Mouse (Mus musculus): ENCODE results near the gene Ppm1l. TPM values are rescaled to one million over a fixed set of nuclear protein-coding genes. Genes with fewer than 3 reads are reported as not detected.
"Not testable (repeated sequence)": the region's sequence is repeated elsewhere in the genome, so short reads cannot be mapped to it uniquely, and the experiment has no call there.

Gene Ppm1l
- polyA plus RNA-seq, 1 experiment from 2014 or later: 23.9 TPM

- Histone ChIP-seq H3K4me1 (replicated peaks) (peaks cover 35% of the 10 kb centered on the region), H3K36me3 (no peaks in the 10 kb centered on the region), H3K4me3 (no peak overlapping the region), H3K9me3 (0 out of 2 replicates have a peak, but pooled peaks cover 4% of the 10 kb centered on the region), H3K4me2 (no peak overlapping the region), H3K27ac (peak overlapping the region; percentile 58), H3K27me3 (no peaks in the 10 kb centered on the region), H3K9ac (no peak overlapping the region)
- peak; percentile 66 for ATAC-seq (ENCODE audit: low FRiP score)
- 52% methylated on average over 5 of the region's 5 CpGs for WGBS
Measured at GRCm38 (mm10) chr3:69545017-69545416, 228.4 kb downstream of the Ppm1l start.

DNA sequence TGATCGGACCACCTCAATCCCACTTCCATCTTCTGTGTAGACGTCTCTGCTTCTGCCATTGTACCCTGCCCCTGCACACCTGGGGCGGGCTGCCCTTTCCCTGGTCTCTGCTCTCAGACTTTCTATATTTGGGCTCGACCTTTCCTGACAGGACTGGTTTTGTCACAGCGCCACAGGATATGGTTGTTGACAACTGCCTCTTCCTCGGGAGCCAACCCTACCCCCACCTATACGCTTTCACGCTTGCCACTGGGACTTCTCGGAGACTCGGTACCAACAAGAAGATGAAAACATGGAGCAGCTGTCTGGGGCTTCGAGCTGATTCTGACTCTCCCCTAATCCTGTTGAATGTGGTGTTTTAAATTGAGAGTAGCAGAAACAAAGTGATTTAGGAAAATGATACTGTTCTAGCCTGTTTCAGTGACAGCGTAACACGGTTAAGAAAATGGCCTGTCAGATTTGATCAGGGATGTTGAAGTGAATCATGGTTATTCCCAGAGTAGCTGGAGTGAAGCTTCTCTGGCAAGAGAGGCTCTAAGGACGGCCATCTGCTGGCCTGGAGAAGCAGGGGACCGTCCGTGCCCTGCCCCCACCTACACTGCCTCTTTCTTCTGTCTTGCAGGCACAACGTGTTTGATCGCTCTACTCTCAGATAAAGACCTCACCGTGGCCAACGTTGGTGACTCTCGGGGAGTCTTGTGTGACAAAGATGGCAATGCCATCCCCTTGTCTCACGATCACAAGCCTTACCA is 232.2 kb downstream of the Ppm1l start:
- peaks cover 15% of the 10 kb centered on the region for H3K4me1 ChIP-seq (replicated peaks)
- no peak overlapping the region for H3K4me2 ChIP-seq
- ATAC-seq (ENCODE audit: low FRiP score): peak; percentile 22; the same call in 1 of the 2 replicates
- H3K36me3 ChIP-seq: peaks cover 15% of the 10 kb centered on the region
- WGBS: 80% methylated on average over 22 of the region's 22 CpGs
- no peaks in the 10 kb centered on the region for H3K27me3 ChIP-seq
- no peak overlapping the region for H3K4me3 ChIP-seq
- 0 out of 2 replicates have a peak, but pooled peaks cover 4% of the 10 kb centered on the region for H3K9me3 ChIP-seq
- no peak overlapping the region for H3K27ac ChIP-seq
- H3K9ac ChIP-seq: no peak overlapping the region

DNA sequence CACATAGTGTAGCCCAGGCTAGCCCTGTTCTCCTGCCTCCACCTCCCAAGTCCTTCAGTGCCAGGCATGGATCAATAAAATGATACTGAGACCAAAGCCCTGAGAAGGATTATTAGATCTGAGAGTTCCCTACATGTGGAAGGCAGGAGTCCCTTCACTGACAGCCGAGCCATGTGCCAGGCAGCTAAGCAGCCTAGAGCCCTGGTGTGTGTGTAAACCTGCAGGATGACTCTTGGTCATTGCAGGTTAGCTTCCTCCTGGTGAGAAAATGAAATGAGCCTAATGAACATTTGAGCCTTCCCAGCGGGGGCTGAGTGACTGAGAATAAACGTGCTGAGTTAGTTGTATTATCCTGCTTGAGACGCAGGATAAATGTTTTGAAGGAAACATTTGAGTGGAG is 232.9 kb downstream of the Ppm1l start:
- H3K4me3 ChIP-seq: no peak overlapping the region
- no peak overlapping the region for H3K9ac ChIP-seq
- peaks cover 20% of the 10 kb centered on the region for H3K36me3 ChIP-seq
- no peaks in the 10 kb centered on the region for H3K27me3 ChIP-seq
- H3K4me2 ChIP-seq: no peak overlapping the region
- WGBS: 77% methylated on average over 4 of the region's 4 CpGs
- H3K27ac ChIP-seq: no peak overlapping the region
- H3K4me1 ChIP-seq (replicated peaks): peaks cover 10% of the 10 kb centered on the region
- 0 out of 2 replicates have a peak, but pooled peaks cover 4% of the 10 kb centered on the region for H3K9me3 ChIP-seq
- no peak for ATAC-seq (ENCODE audit: low FRiP score)

- H3K27me3 ChIP-seq: no peaks in the 10 kb centered on the region
- H3K27ac ChIP-seq: no peak overlapping the region
- peaks cover 20% of the 10 kb centered on the region for H3K36me3 ChIP-seq
- H3K9ac ChIP-seq: no peak overlapping the region
- H3K9me3 ChIP-seq: no peaks in the 10 kb centered on the region
- no peak overlapping the region for H3K4me2 ChIP-seq
- 90% methylated on average over 6 of the region's 6 CpGs for WGBS
- H3K4me3 ChIP-seq: no peak overlapping the region
- no peak for ATAC-seq (ENCODE audit: low FRiP score)
- peaks cover 22% of the 10 kb centered on the region; the same call in 1 of the 2 replicates for H3K4me1 ChIP-seq (replicated peaks)
Measured at GRCm38 (mm10) chr3:69555511-69555910, 238.8 kb downstream of the Ppm1l start.

DNA sequence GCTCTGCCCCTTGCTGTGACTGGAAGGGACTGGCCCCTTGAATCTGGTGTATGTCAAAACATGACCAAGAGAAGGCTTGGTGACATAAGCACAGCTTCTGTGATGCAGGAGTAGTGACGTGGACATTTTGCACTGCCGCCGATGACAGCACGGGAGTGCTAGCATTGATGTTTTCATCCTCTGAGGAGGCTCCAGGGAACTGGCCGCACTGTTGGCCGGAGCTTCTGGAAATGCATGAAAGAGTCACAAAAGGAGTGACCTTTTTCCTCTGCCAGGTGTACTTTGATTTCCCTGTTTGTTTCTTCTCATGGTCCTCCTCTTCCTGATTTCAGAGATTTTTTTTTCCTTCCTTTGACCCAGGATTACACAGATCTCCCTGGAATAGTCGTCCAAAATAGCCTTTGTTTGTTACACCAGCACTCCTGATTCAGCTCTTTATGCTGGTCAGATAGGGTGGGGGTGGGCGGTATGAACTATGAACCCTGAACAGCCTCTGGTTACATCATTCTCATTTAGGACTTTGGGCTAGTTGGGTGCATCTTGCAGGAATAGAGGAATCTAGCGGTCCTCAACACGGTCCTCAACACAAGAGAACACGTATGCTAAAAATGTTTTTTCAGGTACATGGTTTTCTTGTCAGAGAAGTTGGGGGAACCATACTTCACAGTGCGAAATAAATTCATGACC is 239.6 kb downstream of the Ppm1l start:
- Histone ChIP-seq H3K36me3 (peaks cover 20% of the 10 kb centered on the region), H3K27me3 (no peaks in the 10 kb centered on the region), H3K27ac (no peak overlapping the region), H3K4me3 (no peak overlapping the region), H3K4me1 (replicated peaks) (peaks cover 22% of the 10 kb centered on the region; the same call in 1 of the 2 replicates), H3K4me2 (no peak overlapping the region), H3K9me3 (no peaks in the 10 kb centered on the region), H3K9ac (no peak overlapping the region)
- ATAC-seq (ENCODE audit: low FRiP score): no peak
- WGBS: 87% methylated on average over 12 of the region's 12 CpGs

DNA sequence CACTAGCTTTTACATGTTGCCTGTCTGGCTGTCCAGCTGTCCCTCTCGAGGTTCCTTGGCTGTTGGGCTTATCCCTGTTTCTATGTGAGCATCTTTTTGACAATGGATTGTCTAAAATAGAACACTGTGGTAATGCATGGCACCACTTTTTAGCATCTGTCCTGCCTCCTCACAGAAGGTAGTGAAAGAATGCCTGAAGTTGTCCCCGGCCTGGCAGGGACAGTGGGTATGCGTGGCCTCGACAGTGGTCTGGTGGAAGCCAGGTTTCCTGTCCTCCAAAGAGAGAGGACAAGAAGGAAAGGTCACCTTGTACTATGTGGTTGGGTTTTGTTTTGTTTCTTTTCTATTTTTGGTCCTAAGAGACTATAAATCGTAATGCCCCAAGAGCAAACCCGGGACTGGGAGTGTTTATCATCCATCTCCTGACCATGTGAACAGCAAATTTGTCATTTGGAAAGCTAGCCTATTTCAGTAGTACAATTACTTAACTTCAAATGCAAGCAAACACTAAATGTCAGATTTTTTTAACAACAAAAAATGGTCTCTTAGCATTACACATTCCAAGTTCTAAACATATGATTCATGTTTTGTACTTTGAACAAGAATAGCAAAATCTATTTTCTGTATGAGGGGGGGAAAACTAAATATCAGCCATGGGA is 242.8 kb downstream of the Ppm1l start:
- Histone ChIP-seq H3K9ac (no peak overlapping the region), H3K27me3 (no peaks in the 10 kb centered on the region), H3K4me1 (replicated peaks) (peaks cover 22% of the 10 kb centered on the region; the same call in 1 of the 2 replicates), H3K4me3 (no peak overlapping the region), H3K27ac (no peak overlapping the region), H3K36me3 (no peaks in the 10 kb centered on the region; the same call in 1 of the 2 replicates), H3K9me3 (no peaks in the 10 kb centered on the region), H3K4me2 (no peak overlapping the region)
- no peak for ATAC-seq (ENCODE audit: low FRiP score)
- WGBS: 91% methylated on average over 6 of the region's 6 CpGs

- ATAC-seq (ENCODE audit: low FRiP score): no peak
- Histone ChIP-seq H3K36me3 (no peaks in the 10 kb centered on the region), H3K27me3 (no peaks in the 10 kb centered on the region), H3K27ac (no peak overlapping the region), H3K9ac (no peak overlapping the region), H3K9me3 (no peaks in the 10 kb centered on the region), H3K4me1 (replicated peaks) (peaks cover 22% of the 10 kb centered on the region; the same call in 1 of the 2 replicates), H3K4me3 (no peak overlapping the region), H3K4me2 (no peak overlapping the region)
- 93% methylated on average over 7 of the region's 7 CpGs for WGBS
Measured at GRCm38 (mm10) chr3:69559975-69560330, 243.3 kb downstream of the Ppm1l start.

DNA sequence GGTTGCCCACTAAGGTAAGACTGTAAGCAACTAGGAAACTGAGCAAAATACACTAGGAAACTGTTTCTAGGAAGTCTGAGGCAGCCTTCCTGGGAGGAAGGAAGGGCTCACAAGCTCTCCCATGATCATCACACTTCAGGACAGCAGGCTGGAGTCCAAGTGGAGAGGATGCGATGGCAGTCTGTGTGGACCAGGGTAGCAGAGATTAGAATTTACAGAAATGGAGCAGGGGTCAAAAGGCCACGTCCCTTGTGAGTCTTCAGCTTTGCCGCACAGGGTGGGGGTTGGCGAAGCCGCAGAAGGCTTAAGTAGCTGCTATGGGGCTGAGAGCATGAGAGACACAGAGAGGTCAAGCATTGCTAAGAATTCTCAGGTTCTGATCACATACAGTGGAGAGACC is 245.0 kb downstream of the Ppm1l start:
- 79% methylated on average over 5 of the region's 5 CpGs for WGBS
- no peak overlapping the region for H3K4me2 ChIP-seq

GRCm38 (mm10) chr3:69563406-69563805 is 246.7 kb downstream of the Ppm1l start:
- Histone ChIP-seq H3K9me3 (no peaks in the 10 kb centered on the region), H3K27me3 (no peaks in the 10 kb centered on the region), H3K4me2 (no peak overlapping the region), H3K9ac (no peak overlapping the region), H3K4me1 (replicated peaks) (peaks cover 3% of the 10 kb centered on the region; the same call in 1 of the 2 replicates), H3K36me3 (no peaks in the 10 kb centered on the region), H3K4me3 (no peak overlapping the region), H3K27ac (no peak overlapping the region)
- WGBS: 74% methylated on average over 4 of the region's 6 CpGs
- ATAC-seq (ENCODE audit: low FRiP score): no peak

More for the DNA sequence above, 245.0 kb downstream of the Ppm1l start:
- H3K36me3 ChIP-seq: no peaks in the 10 kb centered on the region
- ATAC-seq (ENCODE audit: low FRiP score): 0 out of 2 replicates have a peak, but pooled peaks have one; percentile 7
- H3K4me3 ChIP-seq: no peak overlapping the region
- H3K27ac ChIP-seq: no peak overlapping the region
- peaks cover 12% of the 10 kb centered on the region; the same call in 1 of the 2 replicates for H3K4me1 ChIP-seq (replicated peaks)
- no peaks in the 10 kb centered on the region for H3K27me3 ChIP-seq
- H3K9me3 ChIP-seq: no peaks in the 10 kb centered on the region
- no peak overlapping the region for H3K9ac ChIP-seq

- WGBS: 95% methylated on average over 1 of the region's 1 CpGs
- not testable (repeated sequence) for H3K4me2 ChIP-seq; H3K9me3 ChIP-seq; H3K27ac ChIP-seq; H3K4me3 ChIP-seq; ATAC-seq (ENCODE audit: low FRiP score); H3K27me3 ChIP-seq; H3K9ac ChIP-seq; H3K36me3 ChIP-seq; H3K4me1 ChIP-seq (replicated peaks)
Measured at GRCm38 (mm10) chr3:69565586-69565985, 248.9 kb downstream of the Ppm1l start.

GRCm38 (mm10) chr3:69572561-69572960 is 255.9 kb downstream of the Ppm1l start:
- no peaks in the 10 kb centered on the region for H3K9me3 ChIP-seq
- no peak overlapping the region for H3K4me2 ChIP-seq
- H3K4me1 ChIP-seq (replicated peaks): no peaks in the 10 kb centered on the region
- ATAC-seq (ENCODE audit: low FRiP score): no peak
- H3K4me3 ChIP-seq: no peak overlapping the region
- H3K27ac ChIP-seq: no peak overlapping the region
- H3K27me3 ChIP-seq: no peaks in the 10 kb centered on the region
- WGBS: 91% methylated on average over 5 of the region's 5 CpGs
- H3K9ac ChIP-seq: no peak overlapping the region
- peaks cover 36% of the 10 kb centered on the region for H3K36me3 ChIP-seq

DNA sequence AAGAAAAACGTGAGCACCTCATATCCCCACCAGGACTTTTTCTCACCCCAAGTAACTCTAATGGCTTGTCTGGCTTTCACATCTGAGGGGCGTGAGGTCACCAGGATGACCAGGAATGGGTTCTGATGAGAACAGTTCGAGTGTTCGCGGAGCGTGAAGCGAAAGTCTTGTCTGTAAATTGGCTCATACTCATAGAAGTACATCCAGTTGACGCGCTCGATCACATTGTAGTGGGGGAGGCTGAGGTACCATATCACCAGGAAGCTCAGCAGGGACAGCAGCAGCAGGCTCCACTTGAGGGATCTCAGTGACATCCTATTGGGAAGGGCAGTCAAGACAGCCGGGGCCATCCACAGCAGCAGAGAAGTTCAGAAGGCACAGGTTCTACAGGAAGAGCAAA is 258.9 kb downstream of the Ppm1l start:
- Histone ChIP-seq H3K27ac (no peak overlapping the region), H3K9me3 (no peaks in the 10 kb centered on the region), H3K36me3 (peaks cover 58% of the 10 kb centered on the region), H3K4me2 (no peak overlapping the region), H3K27me3 (no peaks in the 10 kb centered on the region), H3K4me3 (no peak overlapping the region), H3K9ac (no peak overlapping the region), H3K4me1 (replicated peaks) (no peaks in the 10 kb centered on the region)
- ATAC-seq (ENCODE audit: low FRiP score): no peak
- 97% methylated on average over 11 of the region's 11 CpGs for WGBS
